13 mouse cellular contexts compared by ENCODE assay signal in the genomic region with DNA sequence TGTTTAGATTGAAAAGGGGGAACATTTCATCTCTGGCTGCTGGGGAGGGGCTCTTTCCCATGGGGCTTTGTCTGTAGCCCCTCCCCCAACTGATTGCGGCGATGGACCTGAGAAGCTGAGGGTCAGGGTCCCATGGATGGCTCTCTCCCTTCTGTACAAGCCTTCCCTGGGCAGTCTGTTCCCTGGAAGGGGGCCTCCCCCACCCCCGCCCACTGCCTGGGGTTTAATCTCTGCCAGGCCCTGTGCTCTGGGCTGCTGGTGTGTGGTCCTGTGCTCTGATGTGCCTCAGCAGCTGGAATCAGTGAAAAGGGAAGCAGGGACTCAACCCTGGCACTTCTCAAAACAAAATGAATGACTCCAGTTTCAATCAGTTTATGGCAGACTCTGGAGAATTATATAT. TPM values are rescaled to one million over a fixed set of nuclear protein-coding genes. Genes with fewer than 3 reads are reported as not detected.
DNase-seq lines count a peak whose midpoint lies in the region; ATAC-seq lines count a peak whose summit lies in the region.
"Had no signal": no experiment of that assay in that cellular context is flagged by ENCODE, and none has a peak within 500 bp of the region (broad histone marks: within the 10 kb centered on the region; RNA-seq: fewer than 3 reads in every experiment).

No protein-coding gene starts in this region.

- no peak overlapping the region for H3K9ac ChIP-seq in kidney, embryonic 14.5 days (ENCODE audit: low read depth, low read length)
- 0 out of 2 replicates have a peak overlapping the region, but pooled peaks have one; percentile 14 for H3K9ac ChIP-seq in forebrain, embryonic 16.5 days (replicated peaks; ENCODE audit: low read depth, low read length)
- H3K9ac ChIP-seq in midbrain, embryonic 13.5 days (replicated peaks): peak overlapping the region; percentile 39; the same call in 1 of the 2 replicates
- no peak overlapping the region for H3K9ac ChIP-seq in kidney, embryonic 15.5 days

- H3K9me3 ChIP-seq in kidney, embryonic 14.5 days (ENCODE audit: control insufficient read depth, low read length): no peaks in the 10 kb centered on the region
- no peaks in the 10 kb centered on the region for H3K9me3 ChIP-seq in forebrain, embryonic 16.5 days (ENCODE audit: control insufficient read depth, low read length)
- H3K9me3 ChIP-seq in midbrain, embryonic 13.5 days: no peaks in the 10 kb centered on the region
- H3K9me3 ChIP-seq in kidney, embryonic 15.5 days (replicated peaks): no peaks in the 10 kb centered on the region

- H3K4me3 ChIP-seq in kidney, embryonic 14.5 days (ENCODE audit: low read length): no peak overlapping the region
- no peak overlapping the region for H3K4me3 ChIP-seq in forebrain, embryonic 16.5 days (replicated peaks; ENCODE audit: low read length)
- H3K4me3 ChIP-seq in midbrain, embryonic 13.5 days (replicated peaks): no peak overlapping the region
- no peak overlapping the region for H3K4me3 ChIP-seq in kidney, embryonic 15.5 days (replicated peaks)
- H3K4me3 ChIP-seq: myocyte had no signal

- 0 out of 2 replicates have a peak, but pooled peaks have one; percentile 46 for ATAC-seq in kidney, embryonic 14.5 days (ENCODE audit: low FRiP score, low TSS enrichment)
- ATAC-seq in forebrain, embryonic 16.5 days: peak; percentile 36; the same call in 1 of the 2 replicates
- peak; percentile 86 for ATAC-seq in midbrain, embryonic 13.5 days
- ATAC-seq in kidney, embryonic 15.5 days (replicated peaks; ENCODE audit: low FRiP score): no peak
- ATAC-seq: lung, postnatal 0 days had no signal

- no peak overlapping the region for H3K27ac ChIP-seq in kidney, embryonic 14.5 days (ENCODE audit: low read depth, low read length)
- no peak overlapping the region for H3K27ac ChIP-seq in forebrain, embryonic 16.5 days (ENCODE audit: low read length)
- H3K27ac ChIP-seq in midbrain, embryonic 13.5 days: no peak overlapping the region; the same call in 1 of the 2 replicates
- no peak overlapping the region for H3K27ac ChIP-seq in kidney, embryonic 15.5 days

- H3K27me3 ChIP-seq in kidney, embryonic 14.5 days (ENCODE audit: control insufficient read depth, insufficient read depth, low read length): no peaks in the 10 kb centered on the region
- H3K27me3 ChIP-seq in forebrain, embryonic 16.5 days (replicated peaks; ENCODE audit: control insufficient read depth, insufficient read depth, low read length): no peaks in the 10 kb centered on the region
- no peaks in the 10 kb centered on the region for H3K27me3 ChIP-seq in midbrain, embryonic 13.5 days
- H3K27me3 ChIP-seq in kidney, embryonic 15.5 days: peaks cover 18% of the 10 kb centered on the region; the same call in 1 of the 2 replicates
- H3K27me3 ChIP-seq: CH12.LX had no signal

- H3K4me2 ChIP-seq in kidney, embryonic 14.5 days (replicated peaks; ENCODE audit: low read depth, low read length): no peak overlapping the region; the same call in 1 of the 2 replicates
- no peak overlapping the region for H3K4me2 ChIP-seq in forebrain, embryonic 16.5 days (ENCODE audit: low read length)
- peak overlapping the region; percentile 25; the same call in 1 of the 2 replicates for H3K4me2 ChIP-seq in midbrain, embryonic 13.5 days (replicated peaks)
- no peak overlapping the region for H3K4me2 ChIP-seq in kidney, embryonic 15.5 days

- 0 out of 2 replicates have a peak, but pooled peaks cover 3% of the 10 kb centered on the region for H3K4me1 ChIP-seq in kidney, embryonic 14.5 days (ENCODE audit: control insufficient read depth, insufficient read depth, low read length)
- peaks cover 3% of the 10 kb centered on the region; the same call in 1 of the 2 replicates for H3K4me1 ChIP-seq in forebrain, embryonic 16.5 days (replicated peaks; ENCODE audit: control insufficient read depth, insufficient read depth, low read length)
- peaks cover 19% of the 10 kb centered on the region for H3K4me1 ChIP-seq in midbrain, embryonic 13.5 days (replicated peaks)
- peaks cover 3% of the 10 kb centered on the region for H3K4me1 ChIP-seq in kidney, embryonic 15.5 days

- DNase-seq in kidney, postnatal 4 days: no peak
- peak; percentile 34 for DNase-seq in embryo, embryonic 9.5 days (ENCODE audit: extremely low spot score)
- no peak for DNase-seq in layer of hippocampus, adult 9-10 months (ENCODE audit: low spot score)
- no peak for DNase-seq in right cerebral cortex, adult 2 months (ENCODE audit: low spot score in 2 of 2)
- DNase-seq: gastrocnemius, postnatal 25 days; thymus, adult 2 months had no signal

- WGBS in kidney, embryonic 14.5 days: 24% methylated on average over 3 of the region's 3 CpGs
- 7% methylated on average over 3 of the region's 3 CpGs for WGBS in forebrain, embryonic 16.5 days
- WGBS in midbrain, embryonic 13.5 days: 0% methylated on average over 3 of the region's 3 CpGs
- 16% methylated on average over 3 of the region's 3 CpGs for WGBS in kidney, embryonic 15.5 days

- no peaks in the 10 kb centered on the region for H3K36me3 ChIP-seq in kidney, embryonic 14.5 days (ENCODE audit: control insufficient read depth, insufficient read depth, low read length)
- H3K36me3 ChIP-seq in forebrain, embryonic 16.5 days (ENCODE audit: control insufficient read depth, insufficient read depth): no peaks in the 10 kb centered on the region
- no peaks in the 10 kb centered on the region for H3K36me3 ChIP-seq in midbrain, embryonic 13.5 days
- H3K36me3 ChIP-seq in kidney, embryonic 15.5 days: no peaks in the 10 kb centered on the region

RNA-seq across cellular contexts. Expression of gene Smoc1, which starts 16.8 kb away (rescaled TPM):
- 1.0 and 1.1 TPM in 2 replicates for polyA plus RNA-seq in kidney, embryonic 14.5 days (2014; fragmentation: Nextera tagmentation; extraction: Ambion mirVana)
- polyA plus RNA-seq in forebrain, embryonic 16.5 days (2015; fragmentation: Nextera tagmentation; extraction: Ambion mirVana): 12.8 and 13.2 TPM in 2 replicates
- 17.7 and 20.3 TPM in 2 replicates for polyA plus RNA-seq in midbrain, embryonic 13.5 days (2015; fragmentation: Nextera tagmentation; extraction: Ambion mirVana)
- polyA plus RNA-seq in kidney, embryonic 15.5 days (2015; fragmentation: Nextera tagmentation; extraction: Ambion mirVana): 1.7 and 2.3 TPM in 2 replicates

RNA-seq across cellular contexts. Expression of gene Slc10a1, which starts 41.3 kb away (rescaled TPM):
- polyA plus RNA-seq in kidney, embryonic 14.5 days (2014; fragmentation: Nextera tagmentation; extraction: Ambion mirVana): 0.37 and 0.46 TPM in 2 replicates
- polyA plus RNA-seq in forebrain, embryonic 16.5 days (2015; fragmentation: Nextera tagmentation; extraction: Ambion mirVana): 0.39 and 0.58 TPM in 2 replicates
- polyA plus RNA-seq in midbrain, embryonic 13.5 days (2015; fragmentation: Nextera tagmentation; extraction: Ambion mirVana): 0.62 and 0.79 TPM in 2 replicates
- 0.82 and 0.96 TPM in 2 replicates for polyA plus RNA-seq in kidney, embryonic 15.5 days (2015; fragmentation: Nextera tagmentation; extraction: Ambion mirVana)

Comparison
In these comparisons a context has a peak if more than half of its experiments do, and no peak if none do; other contexts are left out.
1. H3K9ac ChIP-seq: peak in forebrain, embryonic 16.5 days (single experiment) and midbrain, embryonic 13.5 days (single experiment); none in kidney, embryonic 14.5 days (single experiment) and kidney, embryonic 15.5 days (single experiment).